Mouse (Mus musculus) layer of hippocampus, adult 2 months (tissue): ENCODE measurements around the gene Rsph1. TPM values are rescaled to one million over a fixed set of nuclear protein-coding genes. Genes with fewer than 3 reads are reported as not detected.

Source experiments
- DNase-seq, 2 experiments: peaks; one replicate each; pipeline ENCODE4 v3.0.0; 2022; ENCODE audit warnings: low spot score in 2 of 2
- H3K27ac ChIP-seq: fragments of 200-600 bp; 2 replicates; pipeline ENCODE4 v1.8.1; 2022
- H3K4me3 ChIP-seq: fragments of 200-600 bp; 2 replicates; pipeline ENCODE4 v1.8.1; 2022; ENCODE audit warnings: mild to moderate bottlenecking
- CTCF ChIP-seq: fragments of 200-600 bp; conservative IDR thresholded peaks from 2 replicates; pipeline ENCODE4 v1.8.1; 2022; ENCODE audit warnings: antibody characterized with exemption, mild to moderate bottlenecking, moderate library complexity
- total RNA-seq, 2 experiments: library from RNA; stranded (reverse); gene quantifications; 2 replicates each; pipeline ENCODE4 v1.2.3; 2021

The Rsph1 gene
- total RNA-seq, 2 experiments from 2014 or later, result 11.4 to 15.8 TPM

GRCm38 (mm10) chr17:31297521-31297939 lies 20.3 kb upstream of the Rsph1 start:
- DNase-seq, result no peak
- peak overlapping the region; percentile 64; the same call in 1 of the 2 replicates for H3K4me3 ChIP-seq
- peak; percentile 56 for TF ChIP-seq CTCF
- H3K27ac ChIP-seq, result no peak overlapping the region

- peak overlapping the region; percentile 64 for H3K4me3 ChIP-seq
- DNase-seq, result peak; percentile 60 to 69
- peak; percentile 48 for TF ChIP-seq CTCF
- H3K27ac ChIP-seq, result peak overlapping the region; percentile 74
Measured at GRCm38 (mm10) chr17:31295892-31296781, 19.0 kb upstream of the Rsph1 start.

- peak; percentile 79 for TF ChIP-seq CTCF
- Histone ChIP-seq H3K27ac (peak overlapping the region; percentile 74), H3K4me3 (peak overlapping the region; percentile 64)
- peak in 1 of 2 experiments; percentile 62 for DNase-seq
Measured at GRCm38 (mm10) chr17:31295215-31295891, 18.2 kb upstream of the Rsph1 start.

- TF ChIP-seq CTCF, result peak; percentile 81
- no peak overlapping the region for H3K4me3 ChIP-seq
- no peak for DNase-seq
- H3K27ac ChIP-seq, result no peak overlapping the region
Measured at GRCm38 (mm10) chr17:31294363-31295214, 17.4 kb upstream of the Rsph1 start.

GRCm38 (mm10) chr17:31290859-31291258 lies 13.7 kb upstream of the Rsph1 start:
- TF ChIP-seq CTCF, result no peak
- no peak for DNase-seq
- H3K4me3 ChIP-seq, result no peak overlapping the region

GRCm38 (mm10) chr17:31290311-31290710 lies 13.1 kb upstream of the Rsph1 start:
- H3K4me3 ChIP-seq, result no peak overlapping the region
- TF ChIP-seq CTCF, result no peak
- H3K27ac ChIP-seq, result no peak overlapping the region
- no peak for DNase-seq

More at GRCm38 (mm10) chr17:31290859-31291258, 13.7 kb upstream of the Rsph1 start:
- H3K27ac ChIP-seq, result no peak overlapping the region

- no peak overlapping the region for H3K4me3 ChIP-seq
- TF ChIP-seq CTCF, result no peak
- DNase-seq, result no peak
Measured at GRCm38 (mm10) chr17:31288999-31289726, 12.0 kb upstream of the Rsph1 start.

GRCm38 (mm10) chr17:31287216-31287615 lies 10.0 kb upstream of the Rsph1 start:
- Histone ChIP-seq H3K27ac (no peak overlapping the region), H3K4me3 (no peak overlapping the region)
- TF ChIP-seq CTCF, result no peak
- DNase-seq, result no peak

More at GRCm38 (mm10) chr17:31288999-31289726, 12.0 kb upstream of the Rsph1 start:
- no peak overlapping the region for H3K27ac ChIP-seq

- H3K4me3 ChIP-seq, result no peak within 1 kb of the TSS
- DNase-seq, result no peak
- TF ChIP-seq CTCF, result no peak
- no peak within 1 kb of the TSS for H3K27ac ChIP-seq
Measured at GRCm38 (mm10) chr17:31286492-31286891, 9.3 kb upstream of the Rsph1 start, which contains the start of gene Slc37a1. Gene Slc37a1, plus strand, starts transcription at chr17:31286792.

GRCm38 (mm10) chr17:31285867-31286266 lies 8.7 kb upstream of the Rsph1 start:
- TF ChIP-seq CTCF, result no peak; the same call in 1 of the 2 replicates
- H3K27ac ChIP-seq, result no peak overlapping the region
- H3K4me3 ChIP-seq, result no peak overlapping the region
- DNase-seq, result no peak

GRCm38 (mm10) chr17:31282687-31283053 lies 5.5 kb upstream of the Rsph1 start:
- Histone ChIP-seq H3K27ac (no peak overlapping the region), H3K4me3 (no peak overlapping the region)
- DNase-seq, result no peak
- no peak for TF ChIP-seq CTCF
